Mouse (Mus musculus) lung, adult 2 months (tissue): ENCODE measurements around the gene Hist1h4c.

Experiments used
- CTCF ChIP-seq: fragments of 200-500 bp; IDR thresholded peaks from 2 replicates; pipeline ENCODE4 v1.5.1; 2011; ENCODE audit warnings: mild to moderate bottlenecking, low read length, control low read depth; ENCODE audit not compliant: insufficient read depth
- POLR2A ChIP-seq: fragments of 200-500 bp; IDR thresholded peaks from 2 replicates; pipeline ENCODE4 v1.6.1; 2011; ENCODE audit warnings: low read depth, mild to moderate bottlenecking, control low read depth, low read length, borderline replicate concordance; ENCODE audit errors: extremely low read depth

GRCm38 (mm10) chr13:23681990-23682582 is 16.2 kb downstream of the Hist1h4c start:
- TF ChIP-seq POLR2A (no peak), CTCF (no peak)
